Mouse (Mus musculus): ENCODE results near the gene Dlat.

DNA sequence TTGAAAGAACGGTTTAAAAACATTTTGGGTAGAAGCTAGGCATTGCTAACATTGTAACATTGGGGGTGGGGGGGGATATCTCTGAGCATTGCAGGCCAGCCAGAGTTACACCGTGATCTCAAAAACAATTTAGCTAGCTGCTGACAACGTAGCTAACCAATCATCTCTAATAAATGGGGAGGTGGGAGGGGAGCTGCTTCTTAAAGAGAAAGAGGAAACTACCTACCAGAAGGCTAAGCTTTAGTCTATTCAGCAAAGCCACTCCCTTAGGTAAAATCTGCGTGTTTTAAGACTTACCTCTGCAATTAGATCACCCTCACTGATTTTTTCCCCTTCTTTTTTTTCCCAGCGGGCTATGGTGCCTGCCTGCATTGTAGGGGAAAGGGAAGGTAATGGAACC lies 1.2 kb downstream of the Dlat start:
- no peak for TF ChIP-seq GATA1 (IDR thresholded peaks at IDR 0.05; ENCODE audit: borderline replicate concordance, low read length)
- no peak for TF ChIP-seq FLI1 (IDR thresholded peaks at IDR 0.05; ENCODE audit: low read length)

Measured in megakaryocyte, embryonic 14.5 days (primary cell).